Mouse (Mus musculus) E14TG2a.4 (cell line): ENCODE measurements around the gene Gmeb2.

ENCODE experiments used
- CTCF ChIP-seq: conservative IDR thresholded peaks from 2 replicates; pipeline ENCODE4 v1.5.1; 2014; ENCODE audit warnings: low read length
- POU5F1 ChIP-seq: IDR thresholded peaks from 2 replicates; pipeline ENCODE4 v1.6.1; 2014; ENCODE audit warnings: low read length, borderline replicate concordance

- TF ChIP-seq CTCF (no peak), POU5F1 (no peak)
These were observed 14.0 kb downstream of the Gmeb2 start for GRCm38 (mm10) chr2:181273829-181274228.
